Mouse (Mus musculus) ZHBTc4 (cell line): ENCODE measurements at regions not wholly inside any gene's neighbourhood (a gene's known extent, or its start where the extent isn't known, plus 50 kb on each side); places are given as distances from the start of the nearest gene placed in this dataset.

Experiments used
- DNase-seq: peaks from one replicate; pipeline ENCODE4 v3.0.0-alpha.2; 2011; ENCODE audit warnings: low read depth, low spot score

GRCm38 (mm10) chr4:72060605-72061352 is 139.9 kb downstream of the Tle1 start:
- DNase-seq, result no peak

- DNase-seq, result no peak
These were observed 150.9 kb downstream of the Tle1 start for GRCm38 (mm10) chr4:72049638-72050454.

GRCm38 (mm10) chr4:72022152-72022551 is 178.6 kb downstream of the Tle1 start:
- DNase-seq, result no peak

GRCm38 (mm10) chr4:72014221-72014850 is 186.4 kb downstream of the Tle1 start:
- DNase-seq, result no peak

- DNase-seq, result no peak
These were observed 187.1 kb downstream of the Tle1 start for GRCm38 (mm10) chr4:72013583-72013982.

- no peak for DNase-seq
These were observed 190.4 kb downstream of the Tle1 start for GRCm38 (mm10) chr4:72010316-72010715.

- DNase-seq, result no peak
These were observed 194.8 kb downstream of the Tle1 start for GRCm38 (mm10) chr4:72005926-72006325.

- DNase-seq, result no peak
These were observed 199.4 kb downstream of the Tle1 start for GRCm38 (mm10) chr4:72001221-72001875.

GRCm38 (mm10) chr4:71968701-71969100 is 210.9 kb upstream of the Gm11232 start:
- no peak for DNase-seq

- no peak for DNase-seq
These were observed 195.7 kb upstream of the Gm11232 start for GRCm38 (mm10) chr4:71953441-71953840.

GRCm38 (mm10) chr4:71933240-71933986 is 175.6 kb upstream of the Gm11232 start:
- DNase-seq, result no peak

- DNase-seq, result no peak
These were observed 175.1 kb upstream of the Gm11232 start for GRCm38 (mm10) chr4:71932818-71933217.

GRCm38 (mm10) chr4:71911551-71911950 is 153.8 kb upstream of the Gm11232 start:
- no peak for DNase-seq

- DNase-seq, result peak; percentile 6
These were observed 117.9 kb upstream of the Gm11232 start for GRCm38 (mm10) chr4:71875651-71876050.

GRCm38 (mm10) chr4:71866948-71867347 is 109.2 kb upstream of the Gm11232 start:
- DNase-seq, result no peak

GRCm38 (mm10) chr4:71841833-71842232 is 84.1 kb upstream of the Gm11232 start:
- DNase-seq, result no peak

- DNase-seq, result no peak
These were observed 83.0 kb upstream of the Gm11232 start for GRCm38 (mm10) chr4:71840774-71841146.

- DNase-seq, result no peak
These were observed 82.3 kb upstream of the Gm11232 start for GRCm38 (mm10) chr4:71839803-71840773.

- no peak for DNase-seq
These were observed 81.5 kb upstream of the Gm11232 start for GRCm38 (mm10) chr4:71839134-71839802.
